Mouse (Mus musculus) C2C12 (cell line): ENCODE results near the gene Idi2.

ENCODE experiments used
- CEBPB ChIP-seq: IDR thresholded peaks from one replicate; pipeline ENCODE4 v1.6.1; 2011; ENCODE audit warnings: low read depth, mild to moderate bottlenecking, control low read depth, moderate library complexity
- CTCF ChIP-seq: IDR thresholded peaks from one replicate; pipeline ENCODE4 v1.5.1; 2011; ENCODE audit not compliant: control insufficient read depth, insufficient read depth, insufficient read length
- MAX ChIP-seq: IDR thresholded peaks from one replicate; pipeline ENCODE4 v1.6.1; 2011; ENCODE audit warnings: mild to moderate bottlenecking, control low read depth

DNA sequence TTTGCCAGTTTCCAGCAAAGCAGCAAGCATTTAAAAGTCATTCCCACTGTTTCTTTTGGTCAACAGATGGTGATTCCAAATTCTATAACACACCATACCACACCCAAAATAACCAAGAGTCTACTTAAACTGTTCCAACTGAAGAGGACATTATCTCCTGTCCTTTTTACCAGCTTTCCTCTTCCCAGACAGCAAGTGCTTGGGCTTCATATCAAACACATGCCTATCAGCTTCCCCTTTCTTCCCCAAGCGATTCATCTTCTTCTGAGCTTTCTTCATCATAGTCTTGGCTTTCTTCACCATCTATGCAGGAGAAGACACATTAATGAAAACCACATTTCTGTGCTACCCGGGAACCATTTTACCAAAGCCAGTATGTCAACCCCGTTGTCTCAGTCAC is 20.3 kb downstream of the Idi2 start:
- TF ChIP-seq CTCF (no peak), CEBPB (no peak), MAX (no peak)
